Mouse (Mus musculus) Patski (cell line): Measurements from ENCODE around the gene Gli1. TPM values are rescaled to one million over a fixed set of nuclear protein-coding genes. Genes with fewer than 3 reads are reported as not detected.
A peak's percentile ranks its signal among the peaks of the same experiment; 100 is the strongest.
"Not testable (repeated sequence)": the region's sequence is repeated elsewhere in the genome, so short reads cannot be mapped to it uniquely, and the experiment has no call there.

Source experiments
- ATAC-seq: fragments of 100-300 bp; one replicate; pipeline ENCODE4 v1.8.0; 2021
- CTCF ChIA-PET: fragments of 350-600 bp; sonication (Branson Sonifier 250); formaldehyde crosslinking; loops from one replicate; lab custom pipeline; 2022; ENCODE audit warnings: inconsistent platforms; lab: Charles Lee
- POLR2A ChIA-PET: fragments of 350-600 bp; sonication (Branson Sonifier 250); formaldehyde crosslinking; loops from one replicate; lab custom pipeline; 2022; ENCODE audit warnings: antibody characterized with exemption, inconsistent platforms; lab: Charles Lee
- DNase-seq: peaks from one replicate; pipeline ENCODE4 v3.0.0-alpha.2; 2011; ENCODE audit warnings: low read depth, low spot score
- H3K27me3 ChIP-seq: fragments of 371-371 bp; one replicate; pipeline ENCODE4 v1.5.1; 2021
- CTCF ChIP-seq: fragments of 100-300 bp; IDR thresholded peaks from one replicate; pipeline ENCODE4 v1.5.1; 2021
- in situ Hi-C: fragments of 300-500 bp; cut with MboI; formaldehyde crosslinking; loops from 3 replicates; pipeline ENCODE4 v1.11.1; 2018; ENCODE audit warnings: low pct_unique_long_range_greater_than_20kb, mixed read lengths
- polyA plus RNA-seq: library from polyadenylated mRNA; unstranded; gene quantifications from one replicate; pipeline ENCODE4 v1.2.3, GENCODE M21; 2021

Gli1 gene
- polyA plus RNA-seq, 1 experiment from 2014 or later: 0.23 TPM

DNA sequence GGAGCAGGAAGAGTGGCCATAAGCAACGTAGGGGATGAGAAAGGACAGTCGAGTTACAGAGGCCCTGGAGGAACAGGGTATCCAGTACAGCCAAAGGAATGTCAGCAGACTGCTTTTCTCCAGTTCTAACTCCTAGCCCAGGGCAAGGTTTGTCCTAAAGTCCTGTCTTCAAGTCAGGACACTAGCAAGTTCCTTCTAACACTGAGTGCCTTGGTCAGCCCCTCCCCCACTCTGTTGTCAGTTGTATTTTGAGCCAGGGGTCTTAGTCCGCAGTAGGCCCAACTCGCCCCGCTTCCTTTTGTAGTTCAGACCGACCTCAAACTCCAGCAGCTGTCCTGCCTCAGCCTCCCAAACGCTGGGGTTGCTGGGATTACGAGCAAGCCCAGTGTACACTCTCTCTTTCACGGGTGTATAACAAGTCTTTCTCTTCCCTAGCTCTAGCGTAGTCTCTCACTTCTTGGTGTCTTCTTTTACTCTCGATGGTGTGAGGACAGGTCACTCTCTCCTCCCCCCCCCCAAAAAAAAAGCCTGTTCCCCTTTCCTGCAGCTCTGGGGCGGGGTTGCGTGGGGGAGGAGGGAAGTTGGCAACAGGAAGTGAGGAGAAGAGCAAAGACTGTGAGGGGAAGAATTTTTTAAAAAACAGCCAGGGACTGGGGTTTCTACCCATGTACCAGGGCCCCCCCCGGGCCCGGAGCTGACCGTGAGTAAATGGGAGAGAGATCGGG lies 18.5 kb downstream of the Gli1 start:
- DNase-seq (no peak), ATAC-seq (no peak)
- ChIA-PET CTCF (interaction anchor here (1.4 to 4.0 kb wide), 2 partner anchors 16 to 19 kb away, joined by 5 to 17 read pairs; partner anchors contain the start of gene Gli1), POLR2A (interaction anchor here (0.6 kb wide), 1 partner anchor 107 kb away, joined by 3 read pairs; no protein-coding TSS in a partner anchor)
- peaks cover 8% of the 10 kb centered on the region for H3K27me3 ChIP-seq
- no peak for TF ChIP-seq CTCF
- in situ Hi-C loops: loop anchor here (10.0 kb wide), 1 partner anchor 208 kb away; no protein-coding TSS in a partner anchor

DNA sequence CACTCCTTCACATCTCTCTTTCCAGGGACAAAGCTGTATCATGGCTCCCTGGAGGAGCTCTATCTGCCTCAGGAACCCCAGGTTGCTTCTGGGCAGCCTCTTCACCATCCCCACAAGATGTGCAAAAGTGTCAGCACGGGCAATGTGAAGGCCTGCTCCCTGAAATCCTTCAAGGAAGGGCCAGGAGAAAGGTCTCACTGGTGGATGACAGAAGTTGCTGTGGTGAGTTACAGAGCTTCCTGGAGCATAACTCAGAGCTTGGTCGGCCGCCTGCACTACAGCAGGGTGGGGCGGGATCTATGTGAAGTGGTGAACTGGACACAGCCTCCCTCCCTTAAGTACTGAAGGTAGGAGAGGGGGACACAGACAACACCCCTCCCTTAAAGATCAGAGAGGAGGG lies 19.1 kb downstream of the Gli1 start:
- DNase-seq: no peak
- ChIA-PET POLR2A (no interaction called here), CTCF (interaction anchor here (4.0 kb wide), 1 partner anchor 16 kb away, joined by 17 read pairs; no protein-coding TSS in a partner anchor)
- no peak for ATAC-seq
- no peak for TF ChIP-seq CTCF
- peaks cover 8% of the 10 kb centered on the region for H3K27me3 ChIP-seq
- in situ Hi-C loops: loop anchor here (10.0 kb wide), 1 partner anchor 208 kb away; no protein-coding TSS in a partner anchor

DNA sequence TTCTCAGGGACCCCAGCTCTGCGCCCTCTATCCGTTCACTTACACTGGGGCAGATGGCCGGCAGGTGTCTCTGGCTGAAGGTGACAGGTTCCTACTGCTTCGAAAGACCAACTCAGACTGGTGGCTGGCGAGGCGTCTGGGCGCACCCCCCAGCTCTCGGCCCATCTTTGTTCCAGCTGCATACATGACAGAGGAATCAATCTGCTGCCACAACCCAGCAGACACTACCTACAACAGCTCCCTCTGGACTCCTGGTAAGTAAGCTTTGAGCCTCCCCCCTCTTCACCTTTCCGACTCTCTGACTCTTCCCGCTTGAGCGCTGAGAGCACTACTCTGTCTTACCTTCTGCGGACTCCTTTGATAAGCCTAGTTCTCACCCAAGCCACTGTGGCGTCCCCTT lies 19.6 kb downstream of the Gli1 start:
- no peak for TF ChIP-seq CTCF
- ChIA-PET CTCF (interaction anchor here (1.6 to 4.0 kb wide), 2 partner anchors 10 to 17 kb away, joined by 7 to 17 read pairs; partner anchors contain the start of gene Mars), POLR2A (no interaction called here)
- H3K27me3 ChIP-seq: peaks cover 8% of the 10 kb centered on the region
- DNase-seq (no peak), ATAC-seq (no peak)
- in situ Hi-C loops: loop anchor here (10.0 kb wide), 1 partner anchor 207 kb away; no protein-coding TSS in a partner anchor

DNA sequence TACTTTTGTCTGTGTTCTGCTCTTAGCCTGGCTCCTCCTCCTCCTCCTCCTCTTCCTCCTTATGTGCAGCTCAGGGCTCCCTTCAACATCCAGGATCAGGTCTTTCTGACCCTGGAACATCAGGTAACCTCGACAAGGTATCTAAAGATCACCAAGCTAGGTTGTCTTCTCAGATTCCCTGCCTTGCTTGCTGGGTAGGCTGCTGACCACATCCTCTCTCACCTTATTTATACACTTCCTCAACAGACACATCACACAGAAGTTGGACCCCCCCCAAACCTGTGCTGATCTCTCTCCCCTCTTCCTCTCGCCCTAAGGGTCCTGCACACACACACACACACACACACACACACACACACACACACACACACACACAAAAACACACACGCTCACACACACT lies 20.2 kb downstream of the Gli1 start, which contains the start of gene Arhgap9:
TSS of gene Arhgap9 (plus strand) at position 344 of the 400 bp plus-strand sequence.
- DNase-seq: no peak
- ChIA-PET CTCF (interaction anchor here (1.6 to 4.0 kb wide), 2 partner anchors 10 to 17 kb away, joined by 7 to 17 read pairs; partner anchors contain the start of gene Mars), POLR2A (no interaction called here)
- TF ChIP-seq CTCF: no peak
- in situ Hi-C loops: loop anchor here (10.0 kb wide), 1 partner anchor 207 kb away; no protein-coding TSS in a partner anchor
- H3K27me3 ChIP-seq: peaks cover 3% of the 10 kb centered on the region
- no peak for ATAC-seq

DNA sequence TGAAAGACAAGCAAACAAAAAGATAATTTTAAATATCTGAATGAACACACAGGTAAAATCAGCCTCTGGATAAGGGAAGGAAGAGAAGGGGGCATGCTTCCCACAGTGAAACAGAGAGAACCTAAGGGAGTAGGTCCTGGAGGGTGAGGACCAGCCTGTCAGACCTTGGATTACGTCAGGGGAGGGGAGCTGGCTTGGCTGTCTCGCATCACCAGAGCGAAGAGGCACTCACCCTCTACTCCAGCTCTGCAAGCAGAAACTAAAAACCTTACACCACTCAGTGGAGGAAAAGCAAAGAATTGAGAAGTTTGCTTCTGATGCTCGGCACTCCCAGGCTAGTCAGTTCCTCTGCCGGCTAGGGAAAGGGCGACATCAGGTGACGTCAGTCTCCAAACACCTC lies 21.8 kb downstream of the Gli1 start:
- DNase-seq (no peak), ATAC-seq (peak; percentile 29)
- no peaks in the 10 kb centered on the region for H3K27me3 ChIP-seq
- in situ Hi-C loops: loop anchor here (5.0 to 10.0 kb wide), 2 partner anchors 63 to 205 kb away; no protein-coding TSS in a partner anchor
- ChIA-PET CTCF (interaction anchor here (0.6 to 1.7 kb wide), 4 partner anchors 8 to 104 kb away, joined by 3 to 5 read pairs (median 3); partner anchors contain the start of gene Mars), POLR2A (no interaction called here)
- TF ChIP-seq CTCF: no peak

DNA sequence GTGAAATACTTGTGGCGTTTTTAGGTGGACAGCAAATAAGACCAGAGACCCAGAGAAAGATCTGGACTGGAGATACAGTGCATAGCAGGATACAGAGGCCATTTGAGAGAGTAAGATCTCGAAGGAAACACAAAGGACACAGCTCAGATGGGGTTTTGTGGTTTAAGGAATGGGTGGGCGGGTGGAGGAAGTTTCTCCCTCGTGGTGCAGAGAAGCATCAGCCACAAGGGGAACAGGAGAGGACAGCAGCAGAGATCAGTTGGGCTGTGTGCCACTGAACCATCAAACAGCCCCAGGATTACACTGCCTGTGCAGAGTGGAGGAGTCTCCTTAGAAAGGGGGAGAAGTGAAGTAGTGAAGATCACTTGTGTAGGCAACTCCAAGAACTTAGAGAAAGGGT lies 23.8 kb downstream of the Gli1 start:
- TF ChIP-seq CTCF: no peak
- no peak for ATAC-seq
- ChIA-PET POLR2A (no interaction called here), CTCF (interaction anchor here (1.4 kb wide), 1 partner anchor 21 kb away, joined by 4 read pairs; no protein-coding TSS in a partner anchor)
- in situ Hi-C loops: loop anchor here (5.0 kb wide), 1 partner anchor 61 kb away; no protein-coding TSS in a partner anchor
- DNase-seq: no peak
- H3K27me3 ChIP-seq: no peaks in the 10 kb centered on the region

DNA sequence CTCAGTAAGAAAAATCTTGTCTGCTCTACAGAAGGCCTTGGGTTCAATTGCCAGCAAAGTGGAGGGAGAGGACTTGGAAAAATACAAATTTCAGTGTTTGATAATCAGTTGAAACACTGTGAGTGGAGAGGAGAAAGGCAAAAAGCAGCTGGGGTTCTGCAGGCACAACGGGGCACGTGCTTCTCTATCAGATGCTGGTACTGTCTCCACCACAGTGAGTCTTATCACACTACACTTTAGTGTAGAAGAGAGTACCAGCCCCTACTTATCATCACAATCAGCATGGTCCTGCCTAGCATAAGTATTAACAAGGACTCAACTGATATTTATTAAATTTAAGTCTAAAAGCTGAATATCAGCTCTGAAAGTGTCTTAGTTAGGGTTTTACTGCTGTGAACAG lies 24.5 kb downstream of the Gli1 start:
- POLR2A ChIA-PET: interaction anchor here (0.7 kb wide), 1 partner anchor 999 kb away, joined by 3 read pairs; no protein-coding TSS in a partner anchor
- TF ChIP-seq CTCF: no peak
- CTCF ChIA-PET: interaction anchor here (1.4 kb wide), 1 partner anchor 21 kb away, joined by 4 read pairs; no protein-coding TSS in a partner anchor
- no peaks in the 10 kb centered on the region for H3K27me3 ChIP-seq
- no peak for DNase-seq
- no peak for ATAC-seq
- in situ Hi-C loops: loop anchor here (5.0 kb wide), 1 partner anchor 60 kb away; no protein-coding TSS in a partner anchor

DNA sequence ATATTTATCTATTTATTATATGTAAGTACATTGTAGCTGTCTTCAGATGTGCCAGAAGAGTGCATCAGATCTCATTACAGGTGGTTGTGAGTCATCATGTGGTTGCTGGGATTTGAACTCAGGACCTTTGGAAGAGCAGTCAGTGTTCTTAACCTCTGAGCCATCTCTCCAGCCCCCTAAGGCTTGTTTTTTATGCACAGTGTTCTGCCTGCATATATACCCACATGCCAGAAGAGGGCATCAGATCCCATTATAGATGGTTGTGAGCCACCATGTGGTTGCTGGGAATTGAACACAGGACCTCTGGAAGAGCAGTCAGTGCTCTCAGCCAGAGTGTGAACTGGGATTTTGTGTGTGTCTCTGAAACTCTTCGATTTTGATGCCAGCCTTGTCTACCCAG lies 26.8 kb downstream of the Gli1 start:
- ATAC-seq, H3K27me3 ChIP-seq, DNase-seq, CTCF ChIA-PET, POLR2A ChIA-PET: not testable (repeated sequence)
- in situ Hi-C loops: loop anchor here (5.0 kb wide), 1 partner anchor 58 kb away; no protein-coding TSS in a partner anchor
- TF ChIP-seq CTCF: peak; percentile 35

DNA sequence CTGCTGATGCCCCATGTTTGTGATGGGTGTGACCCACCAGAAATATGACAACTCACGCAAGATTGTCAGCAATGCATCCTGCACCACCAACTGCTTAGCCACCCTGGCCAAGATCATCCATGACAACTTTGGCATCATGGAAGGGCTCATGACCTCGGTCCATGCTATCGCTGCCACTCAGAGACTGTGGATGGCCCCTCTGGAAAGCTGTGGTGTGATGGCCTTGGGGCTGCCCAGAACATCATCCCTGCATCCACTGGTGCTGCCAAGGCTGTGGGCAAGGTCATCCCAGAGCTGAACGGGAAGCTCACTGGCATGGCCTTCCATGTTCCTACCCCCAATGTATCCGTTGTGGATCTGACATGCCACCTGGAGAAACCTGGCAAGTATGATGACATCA lies 28.3 kb downstream of the Gli1 start:
- DNase-seq, POLR2A ChIA-PET, H3K27me3 ChIP-seq, in situ Hi-C loops, ATAC-seq: not testable (repeated sequence)
- CTCF ChIA-PET: interaction anchor here (1.0 kb wide), 2 partner anchors 13 to 25 kb away, joined by 3 to 4 read pairs; no protein-coding TSS in a partner anchor

DNA sequence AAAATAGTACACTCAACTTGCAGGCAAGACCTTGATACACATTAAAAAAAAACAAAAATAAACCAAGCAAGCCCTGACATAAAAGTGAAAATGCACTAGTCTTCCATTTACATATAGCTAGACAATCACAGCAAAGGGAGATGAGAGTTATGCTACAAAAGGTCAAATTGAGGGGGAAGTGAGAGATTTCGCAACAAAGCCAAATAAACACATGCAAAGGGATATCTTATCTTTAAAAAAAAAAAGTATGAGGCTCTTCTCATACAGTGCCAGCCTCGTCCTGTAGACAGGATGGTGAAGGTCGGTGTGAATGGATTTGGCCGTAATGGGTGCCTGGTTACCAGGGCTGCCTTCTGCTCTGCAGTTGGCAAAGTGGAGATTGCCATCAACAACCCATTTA lies 28.9 kb downstream of the Gli1 start:
- H3K27me3 ChIP-seq: no peaks in the 10 kb centered on the region
- ATAC-seq (no peak), DNase-seq (no peak)
- TF ChIP-seq CTCF: no peak
- ChIA-PET CTCF (interaction anchor here (1.0 to 2.0 kb wide), 5 partner anchors 9 to 26 kb away, joined by 3 to 8 read pairs (median 4); partner anchors contain the start of gene Arhgap9), POLR2A (interaction anchor here (1.5 kb wide), 1 partner anchor 19 kb away, joined by 3 read pairs; no protein-coding TSS in a partner anchor)
- in situ Hi-C loops: no loop called here
